Mouse (Mus musculus) liver, embryonic 16.5 days (tissue): ENCODE measurements around the gene Mgll. TPM values are rescaled to one million over a fixed set of nuclear protein-coding genes. Genes with fewer than 3 reads are reported as not detected.
A peak's percentile ranks its signal among the peaks of the same experiment; 100 is the strongest.

Experiments used
- ATAC-seq: fragments of 200-750 bp; cut with Nextera tagmentation; 2 replicates; pipeline ENCODE4 v1.8.0; 2017; ENCODE audit warnings: low read depth, mild to moderate bottlenecking, moderate number of reproducible peaks, moderate library complexity
- H3K27ac ChIP-seq: fragments of 300-500 bp; sonication (generic); 2 replicates; pipeline ENCODE4 v1.5.1; 2014; ENCODE audit warnings: mild to moderate bottlenecking, low read length
- H3K27me3 ChIP-seq: fragments of 300-500 bp; sonication (generic); 2 replicates; pipeline ENCODE4 v1.6.1; 2014; ENCODE audit warnings: low read depth, low read length, mixed read lengths; ENCODE audit not compliant: control insufficient read depth, insufficient read depth
- H3K36me3 ChIP-seq: fragments of 300-500 bp; sonication (generic); 2 replicates; pipeline ENCODE4 v1.6.1; 2014; ENCODE audit warnings: mild to moderate bottlenecking; ENCODE audit not compliant: control insufficient read depth, insufficient read depth
- H3K4me1 ChIP-seq: fragments of 300-500 bp; sonication (generic); 2 replicates; pipeline ENCODE4 v1.6.1; 2014; ENCODE audit warnings: low read depth, low read length, mixed read lengths; ENCODE audit not compliant: control insufficient read depth
- H3K4me2 ChIP-seq: fragments of 300-500 bp; sonication (generic); 2 replicates; pipeline ENCODE4 v1.6.1; 2014; ENCODE audit warnings: low read depth, low read length, mixed read lengths
- H3K4me3 ChIP-seq: fragments of 300-500 bp; sonication (generic); 2 replicates; pipeline ENCODE4 v1.5.1; 2014; ENCODE audit warnings: low read depth, mild to moderate bottlenecking, low read length
- H3K9ac ChIP-seq: fragments of 300-500 bp; sonication (generic); 2 replicates; pipeline ENCODE4 v1.6.1; 2014; ENCODE audit warnings: low read depth, low read length
- H3K9me3 ChIP-seq: fragments of 300-500 bp; sonication (generic); replicated peaks from 2 replicates; pipeline ENCODE4 v1.6.1; 2016; ENCODE audit warnings: low read length; ENCODE audit not compliant: control insufficient read depth
- WGBS: fragments of 180-500 bp; shearing (Covaris S2); extraction: QIAGEN DNeasy Blood & Tissue Kit; methylation state at CpG from one replicate; pipeline ENCODE4 v1.1.7; 2014; ENCODE audit not compliant: insufficient replicate concordance; 5-methylcytosine and 5-hydroxymethylcytosine counted together
- polyA plus RNA-seq: library from polyadenylated mRNA; unstranded; fragments of >200 nt; fragmentation: Nextera tagmentation; extraction: Ambion mirVana; gene quantifications from 2 replicates; pipeline ENCODE4 v1.2.1, GENCODE M21; 2015

Gene Mgll
- polyA plus RNA-seq, 1 experiment from 2014 or later: 62.3 TPM

- H3K9me3 ChIP-seq: no peaks in the 10 kb centered on the region
- H3K4me1 ChIP-seq: peaks cover 3% of the 10 kb centered on the region
- H3K27ac ChIP-seq: no peak overlapping the region
- ATAC-seq: no peak
- H3K4me2 ChIP-seq: no peak overlapping the region
- no peaks in the 10 kb centered on the region for H3K36me3 ChIP-seq
- 56% methylated on average over 4 of the region's 4 CpGs for WGBS
- no peak overlapping the region for H3K9ac ChIP-seq
- H3K27me3 ChIP-seq: no peaks in the 10 kb centered on the region
- H3K4me3 ChIP-seq: no peak overlapping the region
Observed at GRCm38 (mm10) chr6:88714200-88714674, 10.0 kb upstream of the Mgll start.

- 84% methylated on average over 9 of the region's 9 CpGs for WGBS
- Histone ChIP-seq H3K9me3 (no peaks in the 10 kb centered on the region), H3K27me3 (no peaks in the 10 kb centered on the region), H3K4me2 (no peak overlapping the region), H3K9ac (no peak overlapping the region), H3K4me1 (no peaks in the 10 kb centered on the region), H3K27ac (no peak overlapping the region), H3K36me3 (no peaks in the 10 kb centered on the region), H3K4me3 (no peak overlapping the region)
- no peak for ATAC-seq
Observed at GRCm38 (mm10) chr6:88715378-88715781, 8.8 kb upstream of the Mgll start.

GRCm38 (mm10) chr6:88715966-88716365 is 8.2 kb upstream of the Mgll start:
- WGBS: 62% methylated on average over 5 of the region's 5 CpGs
- no peaks in the 10 kb centered on the region for H3K36me3 ChIP-seq
- no peaks in the 10 kb centered on the region for H3K9me3 ChIP-seq
- no peak overlapping the region for H3K27ac ChIP-seq
- no peak for ATAC-seq
- no peak overlapping the region for H3K9ac ChIP-seq
- no peak overlapping the region for H3K4me3 ChIP-seq
- no peak overlapping the region for H3K4me2 ChIP-seq
- no peaks in the 10 kb centered on the region for H3K27me3 ChIP-seq
- no peaks in the 10 kb centered on the region for H3K4me1 ChIP-seq

- WGBS: 64% methylated on average over 6 of the region's 6 CpGs
- Histone ChIP-seq H3K9ac (no peak overlapping the region), H3K4me2 (no peak overlapping the region), H3K36me3 (no peaks in the 10 kb centered on the region), H3K4me1 (no peaks in the 10 kb centered on the region), H3K4me3 (no peak overlapping the region), H3K9me3 (no peaks in the 10 kb centered on the region), H3K27me3 (no peaks in the 10 kb centered on the region), H3K27ac (no peak overlapping the region)
- no peak; the same call in 1 of the 2 replicates for ATAC-seq
Observed at GRCm38 (mm10) chr6:88717143-88718032, 6.8 kb upstream of the Mgll start.

GRCm38 (mm10) chr6:88718033-88718725 is 6.0 kb upstream of the Mgll start:
- no peak overlapping the region for H3K27ac ChIP-seq
- no peaks in the 10 kb centered on the region for H3K27me3 ChIP-seq
- H3K4me2 ChIP-seq: no peak overlapping the region
- no peak overlapping the region for H3K4me3 ChIP-seq
- H3K9ac ChIP-seq: no peak overlapping the region
- ATAC-seq: no peak
- peaks cover 4% of the 10 kb centered on the region for H3K4me1 ChIP-seq
- no peaks in the 10 kb centered on the region for H3K9me3 ChIP-seq
- WGBS: 72% methylated on average over 7 of the region's 7 CpGs
- no peaks in the 10 kb centered on the region for H3K36me3 ChIP-seq

GRCm38 (mm10) chr6:88721059-88721458 is 3.2 kb upstream of the Mgll start:
- H3K9ac ChIP-seq: no peak overlapping the region
- H3K4me3 ChIP-seq: no peak overlapping the region
- no peaks in the 10 kb centered on the region for H3K36me3 ChIP-seq
- peaks cover 13% of the 10 kb centered on the region for H3K4me1 ChIP-seq
- no peaks in the 10 kb centered on the region for H3K9me3 ChIP-seq
- no peaks in the 10 kb centered on the region for H3K27me3 ChIP-seq
- H3K27ac ChIP-seq: no peak overlapping the region
- no peak for ATAC-seq
- WGBS: 74% methylated on average over 3 of the region's 3 CpGs
- H3K4me2 ChIP-seq: no peak overlapping the region

- Histone ChIP-seq H3K4me2 (no peak overlapping the region), H3K36me3 (peaks cover 4% of the 10 kb centered on the region; the same call in 1 of the 2 replicates), H3K27me3 (no peaks in the 10 kb centered on the region), H3K4me1 (peaks cover 30% of the 10 kb centered on the region), H3K9me3 (no peaks in the 10 kb centered on the region), H3K27ac (no peak overlapping the region), H3K4me3 (no peak overlapping the region), H3K9ac (no peak overlapping the region)
- no peak for ATAC-seq
- 100% methylated on average over 2 of the region's 2 CpGs for WGBS
Observed at GRCm38 (mm10) chr6:88722906-88723305, 1.3 kb upstream of the Mgll start.

GRCm38 (mm10) chr6:88723806-88724312 is 353 bp upstream of the Mgll start:
- Histone ChIP-seq H3K4me1 (peaks cover 39% of the 10 kb centered on the region), H3K9ac (peak overlapping the region; percentile 92), H3K36me3 (peaks cover 13% of the 10 kb centered on the region), H3K4me2 (peak overlapping the region; percentile 95), H3K27ac (peak overlapping the region; percentile 87), H3K27me3 (no peaks in the 10 kb centered on the region), H3K4me3 (peak overlapping the region; percentile 84), H3K9me3 (no peaks in the 10 kb centered on the region)
- peak; percentile 28 for ATAC-seq
- WGBS: 23% methylated on average over 14 of the region's 14 CpGs
